8 mouse cellular contexts compared by ENCODE assay signal in genomic region chr8:13676701-13677412, GRCm38 (mm10). TPM values are rescaled to one million over a fixed set of nuclear protein-coding genes. Genes with fewer than 3 reads are reported as not detected.
A peak's percentile ranks its signal among the peaks of the same experiment; 100 is the strongest.
DNase-seq lines count a peak whose midpoint lies in the region; ATAC-seq lines count a peak whose summit lies in the region.

No protein-coding gene starts in this region.

- peaks cover 23% of the 10 kb centered on the region for H3K4me1 ChIP-seq in hindbrain, embryonic 16.5 days (ENCODE audit: control insufficient read depth, insufficient read depth, low read depth, low read length)

- no peaks in the 10 kb centered on the region for H3K36me3 ChIP-seq in hindbrain, embryonic 16.5 days (ENCODE audit: control insufficient read depth, insufficient read depth, low read length)
- no peaks in the 10 kb centered on the region for H3K36me3 ChIP-seq in macrophage (ENCODE audit: inconsistent target)

- H3K27ac ChIP-seq in hindbrain, embryonic 16.5 days (ENCODE audit: low read depth, low read length), result peak overlapping the region; percentile 82
- H3K27ac ChIP-seq in macrophage, result peak overlapping the region; percentile 100

- peak overlapping the region; percentile 67 for H3K9ac ChIP-seq in hindbrain, embryonic 16.5 days (ENCODE audit: low read depth, low read length)

- H3K79me2 ChIP-seq in macrophage (ENCODE audit: inconsistent target), result peaks cover 44% of the 10 kb centered on the region

- H3K27me3 ChIP-seq in hindbrain, embryonic 16.5 days (replicated peaks; ENCODE audit: control insufficient read depth, insufficient read depth, low read length), result no peaks in the 10 kb centered on the region; the same call in 1 of the 2 replicates

- DNase-seq in R1 (ENCODE audit: low read depth, low spot score), result peak; percentile 76
- peak; percentile 81 for DNase-seq in cerebellum, adult 9-10 months
- peak; percentile 49 to 74 for DNase-seq in frontal cortex, adult 2 months (ENCODE audit: extremely low spot score in 1 of 2, low spot score in 1 of 2)
- peak; percentile 61 to 74 for DNase-seq in left cerebral cortex, adult 18-20 months (ENCODE audit: low spot score in 2 of 2)
- peak; percentile 65 for DNase-seq in retina, postnatal 7 days (ENCODE audit: low read depth, low spot score)
- DNase-seq in urinary bladder, adult 2 months (ENCODE audit: low spot score), result peak; percentile 48

- no peaks in the 10 kb centered on the region for H3K9me3 ChIP-seq in hindbrain, embryonic 16.5 days (ENCODE audit: control insufficient read depth, low read length)

- peak overlapping the region; percentile 62 for H3K4me3 ChIP-seq in hindbrain, embryonic 16.5 days (ENCODE audit: low read length)
- peak overlapping the region; percentile 70 for H3K4me3 ChIP-seq in macrophage (ENCODE audit: inconsistent target)

- peak; percentile 62 for ATAC-seq in hindbrain, embryonic 16.5 days

- WGBS in hindbrain, embryonic 16.5 days, result under 1% methylated on average over 46 of the region's 47 CpGs
- under 1% methylated on average over 38 of the region's 47 CpGs for WGBS in macrophage (ENCODE audit: missing documents)

- H3K4me2 ChIP-seq in hindbrain, embryonic 16.5 days (ENCODE audit: low read length), result peak overlapping the region; percentile 81

RNA-seq across cellular contexts. Expression of gene Rasa3, which starts 0.5 kb away (rescaled TPM):
- 86.7 and 95.6 TPM in 2 replicates for polyA plus RNA-seq in frontal cortex, adult 2 months (2012; rRNA removed)
- 43.5 and 46.3 TPM in 2 replicates for polyA plus RNA-seq in hindbrain, embryonic 16.5 days (2015; fragmentation: Nextera tagmentation; extraction: Ambion mirVana)
- total RNA-seq in left cerebral cortex, adult 18-20 months (2021), result 10 to 100 TPM; 65.6 to 72.9 TPM
- total RNA-seq in macrophage (2018; cell fraction: chromatin; rRNA removed), result 100 to 1,000 TPM in 19 of 26 experiments, 10 to 100 TPM in 7; 24.5 to 267 (median 142) TPM
- 100 to 1,000 TPM in 7 of 26 experiments, 10 to 100 TPM in 19; 56.4 to 109 (median 82.5) TPM for total RNA-seq in macrophage (2018; cell fraction: cytosol; rRNA removed)
- total RNA-seq in macrophage (2018; cell fraction: nucleus; rRNA removed), result 100 to 1,000 TPM in 12 of 26 experiments, 10 to 100 TPM in 14; 30.1 to 198 (median 99.8) TPM
- 72.6 to 95.1 TPM (median 88.3 TPM) in 3 replicates for polyA plus RNA-seq in macrophage (2018)
- polyA plus RNA-seq in urinary bladder, adult 2 months (2012; rRNA removed), result 49.5 and 51.4 TPM in 2 replicates

RNA-seq across cellular contexts. Expression of gene Cfap97d2, which starts 28.8 kb away (rescaled TPM):
- polyA plus RNA-seq in frontal cortex, adult 2 months (2012; rRNA removed), result 2.5 and 2.7 TPM in 2 replicates
- polyA plus RNA-seq in hindbrain, embryonic 16.5 days (2015; fragmentation: Nextera tagmentation; extraction: Ambion mirVana), result 1.0 and 1.9 TPM in 2 replicates
- 1 to 10 TPM; 1.3 TPM for total RNA-seq in left cerebral cortex, adult 18-20 months (2021)
- total RNA-seq in macrophage (2018; cell fraction: chromatin; rRNA removed), result not detected
- not detected for total RNA-seq in macrophage (2018; cell fraction: cytosol; rRNA removed)
- not detected for total RNA-seq in macrophage (2018; cell fraction: nucleus; rRNA removed)
- not detected in 3 replicates for polyA plus RNA-seq in macrophage (2018)
- polyA plus RNA-seq in urinary bladder, adult 2 months (2012; rRNA removed), result 0.11 and 0.27 TPM in 2 replicates

Comparison
In these comparisons a context has a peak if more than half of its experiments do, and no peak if none do; other contexts are left out.
1. Peak in every context shown above with its lines: DNase-seq, ATAC-seq, H3K4me3 ChIP-seq and H3K27ac ChIP-seq.